Mouse (Mus musculus): Measurements from ENCODE around the gene Banp. TPM values are rescaled to one million over a fixed set of nuclear protein-coding genes. Genes with fewer than 3 reads are reported as not detected.

The Banp gene
- total and polyA plus RNA-seq, 3 experiments, result 14.9 to 34.2 (median 25.7) TPM

GRCm38 (mm10) chr8:121948321-121949145 is 1.0 kb upstream of the Banp start:
- Histone ChIP-seq H3K4me3 (replicated peaks in 1 of 3; ENCODE audit: low read depth in 2 of 3, low read length in 2 of 3, poor library complexity in 1 of 3) (peak overlapping the region; percentile 54 to 63 (median 59)), H3K27ac (ENCODE audit: insufficient read depth, low read depth) (peak overlapping the region; percentile 79), H3K79me2 (replicated peaks; ENCODE audit: control insufficient read depth, extremely low read depth, insufficient read depth, poor library complexity, severe bottlenecking) (peaks cover 26% of the 10 kb centered on the region), H3K36me3 (replicated peaks in 1 of 2; ENCODE audit: control insufficient read depth in 1 of 2, insufficient read depth in 1 of 2, low read length in 1 of 2) (peaks cover 4 to 13% of the 10 kb centered on the region in 2 experiments), H3K4me1 (ENCODE audit: control insufficient read depth in 1 of 2, insufficient read depth in 2 of 2) (peaks cover 8 to 32% of the 10 kb centered on the region in 2 experiments), H3K9me3 (replicated peaks; ENCODE audit: low read length) (no peaks in the 10 kb centered on the region), H3K9ac (ENCODE audit: insufficient read depth, low read depth) (peak overlapping the region; percentile 78), H3K27me3 (replicated peaks) (peaks cover 24% of the 10 kb centered on the region), H3K4me2 (ENCODE audit: insufficient read depth, low read depth, poor library complexity, severe bottlenecking) (peak overlapping the region; percentile 69)
- in situ Hi-C loops (cut with MboI; ENCODE audit: low pct_ligation_motif_present, low pct_unique_long_range_greater_than_20kb, low sequenced_read_pairs), result loop anchor here (10.0 kb wide), 1 partner anchor 364 kb away; no protein-coding TSS in a partner anchor
- peak; percentile 85 for DNase-seq (ENCODE audit: extremely low read depth)
- dilution Hi-C loops (cut with MboI; ENCODE audit: extremely low pct_ligation_motif_present, extremely low pct_unique_long_range_greater_than_20kb, low sequenced_read_pairs), result no loop called here
- TF ChIP-seq CTCF (conservative IDR thresholded peaks at IDR 0.05 in 1 of 2, IDR thresholded peaks at IDR 0.05 in 1 of 2; ENCODE audit: low read depth in 2 of 2, low read length in 2 of 2), result no peak
- peak; percentile 100 for TF ChIP-seq JUN (IDR thresholded peaks at IDR 0.05; ENCODE audit: insufficient read depth, low read depth, low read length)
- peak; percentile 75; the same call in 1 of the 2 replicates for TF ChIP-seq IRF4 (IDR thresholded peaks at IDR 0.05; ENCODE audit: low read depth, low read length)
- TF ChIP-seq RAD21 (IDR thresholded peaks at IDR 0.05; ENCODE audit: low read depth, low read length), result no peak
- 0 out of 2 replicates have a peak, but pooled peaks have one; percentile 9 for TF ChIP-seq NELFE (IDR thresholded peaks at IDR 0.05; ENCODE audit: low read depth, low read length)
- no peak; the same call in 1 of the 2 replicates for TF ChIP-seq HCFC1 (IDR thresholded peaks at IDR 0.05; ENCODE audit: low read depth, low read length)
- TF ChIP-seq POLR2A (IDR thresholded peaks at IDR 0.05; ENCODE audit: low read depth, low read length), result peak; percentile 54
- TF ChIP-seq RCOR1 (conservative IDR thresholded peaks at IDR 0.05; ENCODE audit: low read depth, low read length), result 0 out of 2 replicates have a peak, but pooled peaks have one; percentile 43
- peak; percentile 26; the same call in 1 of the 2 replicates for TF ChIP-seq MAFK (IDR thresholded peaks at IDR 0.05; ENCODE audit: insufficient replicate concordance, low read length)
- TF ChIP-seq KAT2A (IDR thresholded peaks at IDR 0.05; ENCODE audit: insufficient replicate concordance, low read length), result 0 out of 2 replicates have a peak, but pooled peaks have one; percentile 37
- TF ChIP-seq BHLHE40 (IDR thresholded peaks at IDR 0.05; ENCODE audit: low read depth, low read length), result peak; percentile 74
- no peak for TF ChIP-seq ZNF384 (IDR thresholded peaks at IDR 0.05; ENCODE audit: low read depth, low read length)
- TF ChIP-seq ZKSCAN1 (IDR thresholded peaks at IDR 0.05; ENCODE audit: borderline replicate concordance, low read depth, low read length), result no peak
- peak; percentile 74 for TF ChIP-seq MAX (IDR thresholded peaks at IDR 0.05; ENCODE audit: low read length)
- peak; percentile 80 for TF ChIP-seq MYC (IDR thresholded peaks at IDR 0.05; ENCODE audit: low read depth, low read length)
- no peak for TF ChIP-seq USF2 (conservative IDR thresholded peaks at IDR 0.05; ENCODE audit: low read depth, low read length)
- 0 out of 2 replicates have a peak, but pooled peaks have one; percentile 4 for TF ChIP-seq ELF1 (IDR thresholded peaks at IDR 0.05; ENCODE audit: low read depth, low read length)
- TF ChIP-seq SIN3A (IDR thresholded peaks at IDR 0.05; ENCODE audit: low read length), result peak; percentile 65
- peak; percentile 99 for TF ChIP-seq JUND (conservative IDR thresholded peaks at IDR 0.05; ENCODE audit: low read depth, low read length)
- no peak for TF ChIP-seq ZC3H11A (IDR thresholded peaks at IDR 0.05; ENCODE audit: low read depth, low read length)
- peak; percentile 58; the same call in 1 of the 2 replicates for TF ChIP-seq MXI1 (IDR thresholded peaks at IDR 0.05; ENCODE audit: low read depth, low read length)
- TF ChIP-seq POLR2AphosphoS2 (IDR thresholded peaks at IDR 0.05; ENCODE audit: low read depth, low read length), result no peak
- TF ChIP-seq GABPA (IDR thresholded peaks at IDR 0.05; ENCODE audit: insufficient replicate concordance, low read depth, low read length), result peak; percentile 39
- TF ChIP-seq E2F4 (IDR thresholded peaks at IDR 0.05; ENCODE audit: insufficient replicate concordance, low read depth, low read length), result no peak
- peak; percentile 87 for TF ChIP-seq EP300 (IDR thresholded peaks at IDR 0.05; ENCODE audit: low read length)
- TF ChIP-seq ETS1 (conservative IDR thresholded peaks at IDR 0.05; ENCODE audit: low read depth, low read length), result peak; percentile 89
- peak; percentile 57; the same call in 1 of the 2 replicates for TF ChIP-seq CHD1 (IDR thresholded peaks at IDR 0.05; ENCODE audit: low read depth, low read length)
- peak; percentile 83 for TF ChIP-seq NRF1 (IDR thresholded peaks at IDR 0.05; ENCODE audit: low read depth, low read length)
- no peak; the same call in 1 of the 2 replicates for TF ChIP-seq CHD2 (IDR thresholded peaks at IDR 0.05; ENCODE audit: low read length)
- TF ChIP-seq SMC3 (IDR thresholded peaks at IDR 0.05; ENCODE audit: low read depth, low read length), result no peak
- 0 out of 2 replicates have a peak, but pooled peaks have one; percentile 26 for TF ChIP-seq UBTF (IDR thresholded peaks at IDR 0.05; ENCODE audit: low read depth, low read length)
- TF ChIP-seq ZMIZ1 (IDR thresholded peaks at IDR 0.05; ENCODE audit: low read depth, low read length), result no peak; the same call in 1 of the 2 replicates
- TF ChIP-seq MAZ (IDR thresholded peaks at IDR 0.05; ENCODE audit: low read depth, low read length), result 0 out of 2 replicates have a peak, but pooled peaks have one; percentile 56
- 0 out of 2 replicates have a peak, but pooled peaks have one; percentile 34 for TF ChIP-seq MEF2A (IDR thresholded peaks at IDR 0.05; ENCODE audit: borderline replicate concordance, low read depth, low read length)
- TF ChIP-seq TCF12 (IDR thresholded peaks at IDR 0.05; ENCODE audit: low read depth, low read length), result 0 out of 2 replicates have a peak, but pooled peaks have one; percentile 44
- no peak for TF ChIP-seq PAX5 (IDR thresholded peaks at IDR 0.05; ENCODE audit: low read length)
- 0 out of 2 replicates have a peak, but pooled peaks have one; percentile 41 for TF ChIP-seq TBP (conservative IDR thresholded peaks at IDR 0.05; ENCODE audit: low read depth, low read length)
